Mouse (Mus musculus) liver, postnatal 0 days (tissue): ENCODE measurements around the gene Exoc1. TPM values are rescaled to one million over a fixed set of nuclear protein-coding genes. Genes with fewer than 3 reads are reported as not detected.

ENCODE experiments used
- ATAC-seq: fragments of 200-750 bp; cut with Nextera tagmentation; 2 replicates; pipeline ENCODE4 v1.8.0; 2017; ENCODE audit warnings: mild to moderate bottlenecking, moderate library complexity
- DNase-seq: peaks from one replicate; pipeline ENCODE4 v3.0.0-alpha.2; 2016
- H3K27ac ChIP-seq: fragments of 300-500 bp; sonication (generic); 2 replicates; pipeline ENCODE4 v1.5.1; 2014; ENCODE audit warnings: antibody characterized with exemption, moderate library complexity, mild to moderate bottlenecking, low read depth
- H3K27me3 ChIP-seq: fragments of 300-500 bp; sonication (generic); 2 replicates; pipeline ENCODE4 v1.6.1; 2014; ENCODE audit warnings: low read length, control low read depth, mixed read lengths; ENCODE audit not compliant: insufficient read depth
- H3K36me3 ChIP-seq: fragments of 300-500 bp; sonication (generic); replicated peaks from 2 replicates; pipeline ENCODE4 v1.6.1; 2014; ENCODE audit warnings: mild to moderate bottlenecking, control low read depth, low read length, moderate library complexity, mixed read lengths; ENCODE audit not compliant: insufficient read depth
- H3K4me1 ChIP-seq: fragments of 300-500 bp; sonication (generic); 2 replicates; pipeline ENCODE4 v1.6.1; 2014; ENCODE audit warnings: antibody characterized with exemption, mild to moderate bottlenecking, control low read depth; ENCODE audit not compliant: insufficient read depth
- H3K4me2 ChIP-seq: fragments of 300-500 bp; sonication (generic); 2 replicates; pipeline ENCODE4 v1.6.1; 2014; ENCODE audit warnings: low read depth, mild to moderate bottlenecking, low read length, moderate library complexity, mixed read lengths
- H3K4me3 ChIP-seq: fragments of 300-500 bp; sonication (generic); 2 replicates; pipeline ENCODE4 v1.5.1; 2014; ENCODE audit warnings: low read depth, low read length
- H3K9ac ChIP-seq: fragments of 300-500 bp; sonication (generic); replicated peaks from 2 replicates; pipeline ENCODE4 v1.6.1; 2014; ENCODE audit warnings: mild to moderate bottlenecking, moderate library complexity
- H3K9me3 ChIP-seq: fragments of 300-500 bp; sonication (generic); 2 replicates; pipeline ENCODE4 v1.6.1; 2016; ENCODE audit warnings: mild to moderate bottlenecking, control low read depth, low read length, mixed read lengths
- CTCF ChIP-seq: sonication (generic); IDR thresholded peaks from 2 replicates; pipeline ENCODE4 v1.5.1; 2016; ENCODE audit warnings: antibody characterized with exemption, low read depth
- EP300 ChIP-seq: IDR thresholded peaks from 2 replicates; pipeline ENCODE4 v1.6.1; 2016; ENCODE audit warnings: antibody characterized with exemption, low read depth, mild to moderate bottlenecking
- whole genome bisulfite sequencing: fragments of 180-500 bp; shearing (Covaris S2); extraction: QIAGEN DNeasy Blood & Tissue Kit; methylation state at CpG from one replicate; pipeline ENCODE4 v1.1.7; 2014; ENCODE audit not compliant: insufficient replicate concordance; 5-methylcytosine and 5-hydroxymethylcytosine counted together
- polyA plus RNA-seq: library from polyadenylated mRNA; unstranded; fragments of >200 nt; fragmentation: Nextera tagmentation; extraction: Ambion mirVana; gene quantifications from 2 replicates; pipeline ENCODE4 v1.2.1, GENCODE M21; 2015

Gene Exoc1
- 7.0 and 7.2 TPM in 2 replicates for polyA plus RNA-seq

DNA sequence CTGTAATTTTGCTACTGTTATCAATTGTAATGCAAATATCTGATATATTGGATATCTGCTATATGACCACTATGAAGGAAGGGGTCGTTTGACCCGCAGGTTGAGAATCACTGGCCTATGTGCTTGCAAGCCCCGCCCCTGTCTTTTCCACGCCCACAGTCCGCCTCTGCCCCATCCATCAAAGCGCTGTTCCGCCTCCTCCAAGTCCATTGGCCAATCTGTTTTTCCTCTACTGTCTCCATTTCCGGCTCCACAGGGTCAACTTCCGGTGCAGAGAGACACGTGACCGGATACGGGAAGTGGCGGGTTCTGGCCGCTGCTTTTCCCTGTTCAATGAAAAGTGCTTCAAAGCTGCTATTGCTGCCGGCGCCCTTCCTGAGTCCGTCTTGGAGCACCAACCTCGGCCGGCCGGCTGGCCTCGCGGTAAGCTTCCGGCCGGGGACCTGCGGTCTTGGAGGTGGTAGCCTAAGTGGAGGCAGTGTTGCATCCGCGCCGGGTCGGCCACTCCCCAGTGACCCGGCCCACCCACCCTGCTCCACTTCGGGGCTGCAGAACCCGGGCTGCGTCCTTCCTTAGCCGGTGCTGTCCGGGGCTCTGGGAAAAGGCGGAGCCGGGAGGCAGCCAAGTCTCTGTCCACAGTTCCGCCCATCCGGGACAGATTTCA, at the start of gene Exoc1:
Gene Exoc1 (plus strand): TSS at position 272 of the 664 bp plus-strand sequence.
- TF ChIP-seq CTCF (no peak), EP300 (no peak)
- Histone ChIP-seq H3K4me1 (peaks cover 12% of the 10 kb centered on the region), H3K9me3 (no peaks in the 10 kb centered on the region), H3K27me3 (no peaks in the 10 kb centered on the region), H3K4me3 (peak within 1 kb of the TSS; percentile 89), H3K4me2 (peak within 1 kb of the TSS; percentile 86), H3K9ac (peak within 1 kb of the TSS; percentile 92), H3K36me3 (peaks cover 5% of the 10 kb centered on the region), H3K27ac (peak within 1 kb of the TSS; percentile 89)
- DNase-seq, result peak; percentile 95
- peak; percentile 99 for ATAC-seq
- WGBS, result under 1% methylated on average over 39 of the region's 39 CpGs

DNA sequence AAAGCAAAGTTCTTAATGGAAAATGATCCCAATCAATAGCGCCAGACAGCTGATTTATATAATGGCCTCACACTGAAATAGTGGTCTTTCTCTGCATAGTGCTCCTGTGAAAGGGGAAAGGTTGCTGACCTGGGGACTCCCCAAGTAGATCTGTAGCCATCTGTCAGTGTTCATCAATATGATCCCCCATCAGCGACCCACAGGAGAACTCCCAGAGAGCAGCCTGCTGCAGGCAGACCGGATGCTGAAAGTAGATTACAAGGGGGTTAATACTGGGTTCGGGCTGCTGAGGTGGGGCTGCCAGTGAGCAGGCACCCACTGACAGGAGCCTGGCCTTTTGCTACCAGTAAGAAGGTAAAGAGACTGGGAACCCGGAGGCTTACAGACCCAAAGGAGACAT, 45.3 kb upstream of the Exoc1 start, which contains the start of gene Gm7271:
Gene Gm7271 (plus strand): TSS at position 230 of the 400 bp plus-strand sequence.
- no peak for TF ChIP-seq EP300
- H3K4me1 ChIP-seq, result no peaks in the 10 kb centered on the region
- ATAC-seq (no peak), DNase-seq (no peak)
- H3K27ac ChIP-seq, result no peak within 1 kb of the TSS
- 61% methylated on average over 5 of the region's 5 CpGs for WGBS
- no peaks in the 10 kb centered on the region for H3K27me3 ChIP-seq
- no peak within 1 kb of the TSS for H3K4me3 ChIP-seq
- H3K9ac ChIP-seq, result no peak within 1 kb of the TSS
- H3K36me3 ChIP-seq, result no peaks in the 10 kb centered on the region
- H3K4me2 ChIP-seq, result no peak within 1 kb of the TSS
- no peaks in the 10 kb centered on the region for H3K9me3 ChIP-seq

DNA sequence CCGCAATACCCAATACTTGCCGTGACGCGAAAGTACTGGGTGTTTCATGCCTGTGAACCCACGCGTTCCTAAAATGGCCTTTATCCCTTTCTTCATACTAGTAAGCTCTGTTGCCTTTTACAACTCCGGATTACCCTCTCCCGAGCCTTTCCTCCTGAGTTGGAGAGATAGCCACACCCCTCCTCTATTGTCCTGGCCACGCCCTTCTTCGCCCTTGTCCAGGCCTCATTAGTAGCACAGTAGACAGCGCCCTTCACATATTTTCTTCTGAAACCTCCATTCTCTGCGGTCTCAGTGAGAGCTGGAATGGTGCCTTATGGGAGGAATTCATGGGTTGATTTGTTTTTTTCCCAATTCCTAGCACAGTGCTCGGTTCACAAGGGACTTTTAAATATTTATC, 34.0 kb upstream of the Exoc1 start:
- TF ChIP-seq EP300 (no peak), CTCF (no peak)
- Histone ChIP-seq H3K9ac (no peak overlapping the region), H3K4me1 (no peaks in the 10 kb centered on the region), H3K9me3 (no peaks in the 10 kb centered on the region), H3K36me3 (no peaks in the 10 kb centered on the region), H3K4me3 (no peak overlapping the region), H3K27ac (no peak overlapping the region), H3K27me3 (no peaks in the 10 kb centered on the region), H3K4me2 (no peak overlapping the region)
- WGBS, result 83% methylated on average over 13 of the region's 13 CpGs
- ATAC-seq (no peak), DNase-seq (no peak)

DNA sequence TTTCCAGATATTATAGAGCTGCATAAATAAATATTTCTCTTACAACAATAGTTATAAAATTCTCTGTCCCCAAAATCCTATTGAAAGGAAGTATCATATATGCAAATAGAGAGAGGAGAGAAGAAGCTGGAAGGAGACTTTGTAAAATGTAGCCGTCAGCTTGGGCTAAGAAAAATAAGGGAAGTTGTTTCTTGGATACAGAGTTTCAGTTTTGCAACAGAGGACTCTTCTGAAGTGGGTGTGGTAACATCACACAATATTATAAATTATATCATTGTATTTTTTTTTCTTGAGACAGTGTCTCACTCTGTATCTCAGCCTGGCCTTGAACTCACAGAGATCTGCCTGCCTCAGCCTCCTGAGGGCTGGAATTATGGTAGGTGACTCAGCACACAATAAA, 6.7 kb upstream of the Exoc1 start:
- no peaks in the 10 kb centered on the region for H3K36me3 ChIP-seq
- no peak overlapping the region for H3K27ac ChIP-seq
- H3K27me3 ChIP-seq, result no peaks in the 10 kb centered on the region
- no peaks in the 10 kb centered on the region for H3K4me1 ChIP-seq
- no peak overlapping the region for H3K4me3 ChIP-seq
- H3K9me3 ChIP-seq, result no peaks in the 10 kb centered on the region
- H3K4me2 ChIP-seq, result no peak overlapping the region
- TF ChIP-seq CTCF (no peak), EP300 (no peak)
- ATAC-seq (no peak), DNase-seq (no peak)
- WGBS, result 54% methylated on average over 1 of the region's 1 CpGs
- no peak overlapping the region for H3K9ac ChIP-seq

DNA sequence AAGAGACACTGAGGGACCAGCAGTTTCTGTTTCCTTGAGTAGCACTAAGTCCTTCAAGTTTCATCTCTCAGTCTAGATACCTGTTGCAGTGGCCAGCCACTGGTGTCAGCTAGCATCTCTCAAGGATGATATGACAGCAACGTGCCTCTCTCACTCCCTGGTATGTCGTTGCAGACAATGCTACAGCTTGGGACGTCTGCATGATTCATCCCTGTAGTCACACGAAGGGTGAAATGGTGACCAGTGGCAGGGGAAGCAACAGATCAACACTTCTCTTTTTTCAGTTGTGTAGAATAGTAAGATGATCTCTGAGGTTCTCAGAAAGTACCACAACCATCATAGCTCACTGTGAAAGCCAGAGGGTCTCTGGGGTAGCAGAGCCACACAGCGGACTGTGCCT, 4.5 kb upstream of the Exoc1 start:
- H3K4me1 ChIP-seq, result no peaks in the 10 kb centered on the region
- 41% methylated on average over 5 of the region's 5 CpGs for WGBS
- H3K27me3 ChIP-seq, result no peaks in the 10 kb centered on the region
- TF ChIP-seq CTCF (no peak), EP300 (no peak)
- peak overlapping the region; percentile 51 for H3K27ac ChIP-seq
- H3K4me2 ChIP-seq, result peak overlapping the region; percentile 35; the same call in 1 of the 2 replicates
- no peaks in the 10 kb centered on the region for H3K36me3 ChIP-seq
- no peaks in the 10 kb centered on the region for H3K9me3 ChIP-seq
- no peak for ATAC-seq
- H3K9ac ChIP-seq, result no peak overlapping the region
- no peak overlapping the region for H3K4me3 ChIP-seq
- DNase-seq, result no peak

DNA sequence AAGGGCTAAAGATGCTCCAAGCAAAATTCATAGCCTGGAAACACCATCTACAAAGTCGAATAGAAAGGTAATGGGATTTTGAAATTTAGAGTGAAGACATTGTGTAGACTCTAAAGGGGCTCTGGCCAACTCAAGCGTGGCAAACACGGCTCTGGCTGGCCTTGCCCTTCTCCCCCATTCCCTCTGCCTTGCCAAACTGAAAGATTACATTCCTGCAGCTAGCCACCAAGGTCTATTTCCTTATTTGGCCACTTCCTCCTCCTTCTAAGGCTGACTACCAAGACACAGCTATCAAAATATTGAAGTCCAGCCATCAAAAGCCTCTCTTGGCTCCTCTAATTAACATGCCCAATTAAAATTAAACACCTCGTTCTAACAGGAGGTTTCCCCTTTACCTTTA, 4.0 kb upstream of the Exoc1 start:
- 36% methylated on average over 4 of the region's 4 CpGs for WGBS
- no peak for TF ChIP-seq CTCF
- no peak for TF ChIP-seq EP300
- Histone ChIP-seq H3K27ac (peak overlapping the region; percentile 51; the same call in 1 of the 2 replicates), H3K4me2 (peak overlapping the region; percentile 35), H3K4me3 (no peak overlapping the region), H3K9ac (no peak overlapping the region), H3K27me3 (no peaks in the 10 kb centered on the region), H3K36me3 (no peaks in the 10 kb centered on the region), H3K9me3 (no peaks in the 10 kb centered on the region), H3K4me1 (peaks cover 3% of the 10 kb centered on the region; the same call in 1 of the 2 replicates)
- DNase-seq, result no peak
- no peak for ATAC-seq
